Mouse (Mus musculus) 3134 (cell line): ENCODE measurements around the gene Olfr653.

Source experiments
- DNase-seq: peaks from one replicate; pipeline ENCODE4 v3.0.0-alpha.2; 2011; ENCODE audit warnings: low spot score; ENCODE audit not compliant: insufficient read length; ENCODE audit errors: extremely low read depth

Gene Olfr653

GRCm38 (mm10) chr7:104577014-104577413, at the start of gene Olfr653:
Olfr653 (plus strand) TSS chr7:104577314.
- DNase-seq = no peak

DNA sequence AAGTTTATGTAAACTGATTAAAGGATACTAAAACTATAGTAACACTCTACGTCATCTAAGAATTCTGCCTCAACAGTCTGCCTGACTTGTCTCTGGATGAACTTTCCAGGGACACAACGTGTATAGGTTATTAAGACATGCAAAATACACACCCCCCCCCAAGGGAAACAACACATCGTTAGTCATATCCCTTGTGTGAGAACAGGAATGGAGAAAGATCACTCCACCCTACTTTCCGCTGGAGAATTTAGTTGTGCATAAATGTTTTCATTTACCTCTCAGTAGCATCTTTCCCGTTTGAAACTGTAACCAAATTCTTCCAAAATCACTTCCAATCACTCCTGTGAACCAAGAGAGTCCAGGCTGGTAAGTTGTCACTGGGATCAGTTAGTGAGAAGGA, 27.3 kb upstream of the Olfr653 start, which contains the start of gene Olfr651:
TSS of gene Olfr651 (plus strand) at position 301 of the 400 bp plus-strand sequence.
- no peak for DNase-seq

DNA sequence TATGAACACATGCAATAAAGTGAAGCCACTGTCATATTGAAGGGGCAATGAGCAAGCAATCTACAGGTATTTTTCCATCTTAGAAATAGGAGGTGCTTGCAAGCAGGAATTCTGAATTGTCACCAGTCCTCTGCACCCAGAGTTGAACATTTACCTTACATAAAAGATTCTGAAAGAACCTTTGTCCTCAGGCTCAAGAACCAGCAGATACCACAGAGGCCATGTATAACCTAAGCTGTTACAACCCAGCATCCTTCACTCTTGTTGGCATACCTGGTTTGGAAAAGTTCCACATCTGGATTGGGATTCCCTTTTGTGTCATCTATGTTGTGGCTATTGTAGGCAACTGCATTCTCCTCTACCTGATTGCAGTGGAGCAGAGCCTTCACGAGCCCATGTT, 24.4 kb upstream of the Olfr653 start:
- DNase-seq = no peak

GRCm38 (mm10) chr7:104560601-104561000, 16.5 kb upstream of the Olfr653 start, which contains the start of gene Olfr652:
Olfr652 (plus strand) TSS chr7:104560901.
- no peak for DNase-seq

DNA sequence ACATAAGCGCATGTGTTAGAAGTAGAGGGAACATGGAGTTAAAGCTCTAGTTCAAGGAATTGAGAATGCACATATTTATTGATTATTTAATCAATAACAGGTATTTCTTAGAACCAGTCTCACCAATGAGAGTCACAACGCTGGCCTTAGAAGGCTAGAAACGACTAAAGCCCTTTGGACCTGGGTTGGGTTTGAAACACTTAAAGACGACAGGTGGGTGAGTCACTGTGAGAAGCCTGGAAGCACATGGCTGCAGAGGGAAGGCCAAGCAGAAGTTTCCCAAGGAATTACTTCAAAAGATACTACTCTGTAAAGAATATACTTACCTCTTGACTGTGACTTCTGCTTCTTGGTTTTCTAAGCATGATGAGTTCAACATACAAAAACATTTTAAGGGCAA, 3.7 kb downstream of the Olfr653 start:
- no peak for DNase-seq

- DNase-seq = no peak
Measured at GRCm38 (mm10) chr7:104581429-104581828, 4.3 kb downstream of the Olfr653 start.

GRCm38 (mm10) chr7:104586725-104587124, 9.6 kb downstream of the Olfr653 start, which contains the start of gene Olfr654:
Olfr654 (plus strand) TSS chr7:104587025.
- no peak for DNase-seq

- DNase-seq = peak; percentile 49
Measured at GRCm38 (mm10) chr7:104588274-104588673, 11.2 kb downstream of the Olfr653 start.

GRCm38 (mm10) chr7:104601679-104602078, 24.6 kb downstream of the Olfr653 start, which contains the start of gene Olfr655:
Olfr655 (minus strand) TSS chr7:104601779.
- DNase-seq = no peak

DNA sequence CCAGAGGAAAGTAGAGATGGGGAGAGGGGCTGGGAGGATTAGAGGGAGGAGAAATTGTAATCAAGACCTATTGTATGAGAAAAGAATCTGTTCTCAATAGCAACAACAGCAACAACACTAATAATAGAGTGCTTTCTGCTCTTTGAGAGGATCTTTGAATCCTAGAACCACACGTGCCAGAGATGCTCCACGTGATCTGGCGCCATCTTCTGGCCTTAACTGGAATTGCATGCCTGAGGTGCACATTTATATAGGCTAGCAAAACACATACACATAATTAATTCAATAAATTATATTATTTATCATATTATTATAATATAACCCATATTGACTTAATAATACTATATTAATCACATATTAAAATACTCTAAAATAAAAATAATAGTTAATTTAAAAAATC, 26.1 kb downstream of the Olfr653 start:
- peak; percentile 3 for DNase-seq

GRCm38 (mm10) chr7:104604727-104605126, 27.6 kb downstream of the Olfr653 start:
- DNase-seq = no peak

- no peak for DNase-seq
Measured at GRCm38 (mm10) chr7:104613655-104614054, 36.5 kb downstream of the Olfr653 start, which contains the start of gene Olfr656. Olfr656 (plus strand) TSS chr7:104613955.

- DNase-seq = no peak
Measured at GRCm38 (mm10) chr7:104624494-104624893, 47.4 kb downstream of the Olfr653 start, which contains the start of gene Olfr657. Olfr657 (plus strand) TSS chr7:104624794.
